Mouse (Mus musculus): Measurements from ENCODE around the gene Tap1. TPM values are rescaled to one million over a fixed set of nuclear protein-coding genes. Genes with fewer than 3 reads are reported as not detected.
"Not testable (repeated sequence)": the region's sequence is repeated elsewhere in the genome, so short reads cannot be mapped to it uniquely, and the experiment has no call there.

The Tap1 gene
- total RNA-seq (2022), result 1 to 10 TPM in 3 of 4 experiments, under 1 TPM in 1; 0.82 to 1.3 (median 1.2) TPM

DNA sequence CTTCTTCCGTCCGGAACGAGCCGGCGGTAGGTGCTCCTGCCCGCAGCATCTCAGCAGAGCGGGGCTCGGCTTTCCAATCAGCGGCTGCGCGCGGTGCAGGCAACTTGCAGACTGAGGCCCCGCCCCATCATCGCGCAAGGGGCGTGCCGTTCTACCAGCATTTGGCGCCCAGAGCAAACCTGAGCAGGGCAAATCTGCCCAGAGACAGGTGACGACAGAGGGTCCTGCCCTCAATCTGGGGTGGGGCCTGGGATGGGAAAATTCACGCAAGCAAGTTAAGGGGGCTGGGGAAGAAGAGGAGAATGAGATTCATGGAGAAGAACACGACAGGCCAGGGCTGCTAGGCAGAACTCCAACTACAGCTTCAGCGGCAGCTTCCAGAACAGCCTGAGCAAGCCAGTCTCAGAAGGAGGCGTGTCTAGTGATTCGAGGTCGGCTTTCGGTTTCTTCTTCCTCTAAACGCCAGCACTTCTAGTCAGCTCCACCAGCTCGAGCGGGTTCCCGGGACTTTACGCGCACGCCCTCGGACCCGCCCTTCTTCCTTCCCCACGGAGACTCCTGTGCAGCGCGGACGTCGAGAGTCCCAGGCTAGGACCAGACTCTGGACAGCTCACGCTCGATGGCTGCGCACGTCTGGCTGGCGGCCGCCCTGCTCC lies at the start of gene Tap1, which contains the start of gene Psmb9:
TSS of gene Tap1 (plus strand) at position 293 of the 656 bp plus-strand sequence.
TSS of gene Psmb9 (minus strand) at position 504 of the 656 bp plus-strand sequence.
- DNase-seq (ENCODE audit: low spot score in 2 of 2), result peak; percentile 96

DNA sequence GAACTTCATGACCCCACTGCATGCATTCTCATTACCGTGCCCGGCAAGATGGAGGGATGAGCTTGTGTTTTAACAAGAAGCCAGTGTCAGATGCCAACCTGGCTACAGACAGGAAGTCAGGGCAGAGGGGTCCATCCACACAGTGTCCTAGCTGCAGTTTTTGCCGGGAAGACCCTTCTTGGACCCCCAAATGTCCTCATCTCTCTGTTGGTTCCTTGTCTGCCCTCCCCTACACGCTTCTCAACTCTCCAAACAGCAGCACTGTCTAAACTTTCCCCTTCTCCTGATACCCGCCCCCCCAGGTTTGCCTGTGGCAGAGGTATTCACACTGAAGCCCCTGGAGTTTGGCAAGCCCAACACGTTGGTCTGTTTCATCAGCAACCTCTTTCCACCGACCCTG lies 49.8 kb upstream of the Tap1 start:
- no peak for DNase-seq (ENCODE audit: low spot score in 2 of 2)

DNA sequence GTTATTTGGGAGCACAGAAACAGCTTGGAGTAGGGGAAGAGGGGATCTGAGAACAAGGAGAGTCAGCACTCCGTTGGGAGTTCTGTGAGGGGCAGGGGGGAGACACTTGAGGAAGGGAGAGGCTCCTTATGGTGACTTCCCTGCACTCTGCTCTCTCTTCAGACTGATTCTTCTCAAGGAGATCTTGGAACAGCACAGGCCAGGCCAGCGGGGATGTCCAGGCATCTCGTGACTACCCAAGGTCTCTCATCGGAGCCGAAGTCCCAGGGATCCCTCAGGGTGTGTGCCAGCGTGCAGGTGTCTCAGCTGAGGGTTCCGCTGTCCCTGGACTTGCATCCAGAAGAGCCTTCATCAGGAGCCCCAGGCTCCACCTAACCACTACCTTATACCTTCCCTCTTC lies 48.7 kb upstream of the Tap1 start:
- DNase-seq (ENCODE audit: low spot score in 2 of 2), result no peak

DNA sequence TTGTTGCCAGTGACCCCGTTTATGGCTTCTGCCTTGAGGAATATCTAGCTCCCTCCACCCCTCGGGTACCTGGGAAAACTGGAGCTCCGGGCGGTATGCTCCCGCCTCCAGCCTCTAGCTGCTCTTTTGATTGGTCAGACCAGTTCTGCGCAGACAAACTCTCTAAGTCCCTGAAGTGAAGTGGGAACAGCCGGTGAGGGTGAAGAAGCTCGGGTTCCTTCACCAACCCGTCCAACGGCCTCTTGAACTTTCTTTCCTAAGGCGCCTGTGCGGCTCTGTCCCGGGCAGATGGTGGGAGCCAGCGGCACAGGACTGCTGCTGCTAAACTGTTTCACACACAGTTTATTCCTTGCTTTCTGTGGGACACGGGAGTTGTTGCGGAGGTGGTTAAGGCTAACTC lies 47.9 kb upstream of the Tap1 start:
- DNase-seq (ENCODE audit: low spot score in 2 of 2), result peak in 1 of 2 experiments; percentile 41

DNA sequence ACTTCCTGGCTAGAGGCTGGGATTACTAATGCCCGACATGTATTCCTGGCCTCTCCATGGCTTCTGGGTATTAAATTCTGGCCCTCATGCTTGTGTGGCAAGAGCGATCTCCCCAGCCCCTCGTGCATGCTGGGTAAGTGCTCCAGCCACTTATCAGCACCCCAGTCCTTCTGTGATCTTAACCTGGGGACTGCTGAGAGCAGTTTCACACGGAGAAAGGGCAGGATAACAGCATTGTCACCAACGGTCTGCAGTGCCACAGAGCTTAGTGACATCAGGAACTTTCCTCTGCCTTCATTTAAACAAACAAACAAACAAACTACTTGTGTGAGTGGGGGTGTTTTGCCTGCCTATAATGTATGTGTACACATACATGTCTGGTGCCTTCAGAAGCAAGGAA lies 47.1 kb upstream of the Tap1 start:
- no peak for DNase-seq (ENCODE audit: low spot score in 2 of 2)

DNA sequence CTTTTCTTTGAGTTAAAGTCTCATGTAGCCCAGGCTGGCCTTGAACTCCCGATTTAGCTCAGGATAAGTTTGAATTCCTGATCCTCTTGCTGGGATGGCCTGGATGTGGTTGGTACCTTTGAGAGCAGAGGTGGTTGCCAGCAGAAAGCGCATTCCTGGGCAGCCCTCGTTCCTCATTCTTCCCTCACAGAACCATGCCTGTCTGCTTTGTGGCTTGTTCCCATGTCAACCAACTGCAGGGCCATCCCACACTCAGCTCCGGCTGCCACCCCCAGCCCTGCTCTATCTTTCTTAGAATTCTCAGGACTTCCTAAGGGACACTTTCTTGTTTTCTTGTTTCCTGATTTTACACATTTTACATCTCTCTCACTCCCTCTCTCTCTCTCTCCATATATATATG lies 45.9 kb upstream of the Tap1 start:
- no peak for DNase-seq (ENCODE audit: low spot score in 2 of 2)

DNA sequence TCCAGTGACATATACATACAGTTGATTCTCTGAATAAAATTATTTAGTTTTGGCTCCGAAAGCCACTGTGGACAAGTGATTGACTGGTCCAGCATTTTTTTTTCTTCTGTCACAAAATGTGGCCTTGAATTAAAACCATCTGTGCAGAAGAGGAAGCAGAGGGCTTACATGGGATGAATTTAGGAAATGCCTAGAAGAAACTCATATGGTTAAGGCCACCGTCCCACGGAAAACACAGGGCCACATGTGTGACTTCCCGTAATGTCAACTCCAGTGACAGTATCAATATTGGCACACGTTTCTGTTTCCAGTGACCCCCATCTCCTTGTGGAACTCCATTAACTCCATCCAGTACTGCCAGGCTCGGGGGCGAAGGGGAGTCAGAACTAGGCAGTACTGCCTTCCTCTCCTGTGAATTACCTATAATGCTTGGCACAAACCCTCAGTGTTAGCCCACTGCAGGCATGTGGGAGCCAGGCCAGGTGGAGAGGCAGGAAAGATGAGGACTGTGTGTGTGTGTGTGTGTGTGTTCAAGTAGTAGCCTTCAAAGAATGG lies 44.8 kb upstream of the Tap1 start:
- no peak for DNase-seq (ENCODE audit: low spot score in 2 of 2)

DNA sequence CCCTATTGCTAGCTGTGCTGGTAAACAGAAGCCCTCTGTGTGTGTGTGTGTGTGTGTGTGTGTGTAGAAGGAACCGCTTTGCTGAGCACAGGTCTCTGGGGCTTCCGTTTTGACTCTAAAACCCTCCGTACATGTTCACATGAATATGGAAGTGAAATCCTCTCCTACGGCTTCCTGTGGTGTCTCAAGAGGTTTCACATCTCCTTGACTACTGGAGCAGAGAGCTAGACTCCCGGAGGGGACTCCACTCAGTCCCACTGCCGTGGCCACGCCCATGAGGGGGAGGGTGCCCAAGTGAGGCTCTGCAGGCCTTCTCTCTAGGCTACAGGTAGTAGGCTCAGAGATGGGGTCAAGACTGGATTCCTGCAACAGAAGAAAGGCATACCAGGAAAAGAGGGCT lies 44.3 kb upstream of the Tap1 start, which contains the start of gene H2-DMb2:
TSS of gene H2-DMb2 (plus strand) at position 275 of the 400 bp plus-strand sequence.
- DNase-seq (ENCODE audit: low spot score in 2 of 2), result no peak

DNA sequence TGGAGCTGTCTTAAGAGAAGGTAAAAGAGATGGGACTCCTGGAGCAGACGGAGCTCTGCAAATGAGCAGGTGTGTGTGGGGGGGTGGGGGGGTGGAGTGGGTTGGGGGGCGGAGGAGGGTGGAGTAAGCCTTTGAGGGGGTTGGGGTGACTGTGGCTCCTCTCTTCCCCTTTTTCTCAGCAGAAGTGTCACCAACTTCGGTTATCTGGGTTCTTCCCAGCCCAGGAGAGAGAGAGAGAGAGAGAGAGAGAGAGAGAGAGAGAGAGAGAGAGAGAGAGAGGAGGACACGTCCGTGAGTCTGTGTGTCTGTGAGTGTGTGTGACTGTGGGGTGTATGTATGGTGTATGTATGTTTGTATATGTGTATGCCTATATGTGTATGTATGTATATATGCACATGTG lies 43.9 kb upstream of the Tap1 start:
- DNase-seq (ENCODE audit: low spot score in 2 of 2), result no peak

DNA sequence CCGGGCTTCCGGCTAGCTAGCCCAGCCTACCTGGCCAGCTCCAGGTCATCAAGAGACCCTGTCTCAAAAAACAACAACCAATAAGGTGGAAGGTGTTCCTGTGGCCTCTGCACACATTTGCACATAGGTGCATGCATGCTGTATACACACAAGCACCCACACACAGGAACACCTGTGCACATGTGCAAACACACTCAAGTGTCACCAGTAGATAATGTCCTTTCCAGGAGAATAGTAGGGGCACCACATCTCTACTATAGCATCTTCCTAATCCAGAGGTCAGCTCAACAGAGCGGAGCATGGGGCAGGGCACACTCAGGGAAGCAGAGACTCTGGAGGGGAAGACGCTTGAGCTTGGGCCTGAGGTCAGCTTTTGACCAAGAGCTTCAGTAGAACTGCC lies 43.1 kb upstream of the Tap1 start:
- DNase-seq (ENCODE audit: low spot score in 2 of 2), result not testable (repeated sequence)

DNA sequence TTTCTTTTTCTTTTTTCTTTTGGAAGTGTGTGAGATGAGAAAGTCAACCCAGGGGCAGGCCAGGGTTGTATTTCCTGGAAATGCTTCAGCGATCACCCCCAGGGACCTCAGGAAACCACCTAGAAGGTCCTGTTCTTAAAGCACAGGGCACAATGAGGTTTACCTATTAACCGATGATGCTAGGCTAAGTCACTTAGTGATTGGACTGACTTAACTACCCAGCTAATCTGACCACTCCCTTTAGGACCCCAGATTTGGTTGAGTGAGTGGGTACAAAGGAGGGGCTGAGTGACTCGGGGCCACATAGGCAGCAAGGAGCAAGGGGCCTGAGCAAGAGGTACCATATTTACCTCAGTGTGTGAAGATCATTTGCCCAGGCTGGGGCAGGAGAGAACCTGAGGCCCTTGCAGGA lies 42.4 kb upstream of the Tap1 start:
- no peak for DNase-seq (ENCODE audit: low spot score in 2 of 2)

DNA sequence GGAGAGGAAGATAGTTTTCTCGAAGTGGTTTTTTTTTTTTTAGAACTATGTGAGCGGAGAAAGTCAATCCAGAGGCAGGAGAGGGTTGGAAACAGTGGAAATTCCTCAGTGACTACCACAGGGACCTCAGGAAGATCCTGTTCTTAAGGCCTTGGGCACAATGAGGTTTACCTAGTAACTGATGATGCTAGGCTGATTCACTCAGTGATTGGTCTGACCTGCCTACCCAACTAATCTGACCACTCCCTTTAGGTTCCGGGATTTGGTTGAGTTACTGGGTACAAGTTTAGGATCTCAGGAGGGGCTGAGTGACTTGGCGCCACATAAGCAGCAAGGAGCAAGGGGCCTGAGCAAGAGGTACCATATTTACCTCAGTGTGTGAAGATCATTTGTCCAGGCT lies 34.4 kb upstream of the Tap1 start, which contains the start of gene H2-DMb1:
TSS of gene H2-DMb1 (plus strand) at position 150 of the 400 bp plus-strand sequence.
- DNase-seq (ENCODE audit: low spot score in 2 of 2), result no peak

DNA sequence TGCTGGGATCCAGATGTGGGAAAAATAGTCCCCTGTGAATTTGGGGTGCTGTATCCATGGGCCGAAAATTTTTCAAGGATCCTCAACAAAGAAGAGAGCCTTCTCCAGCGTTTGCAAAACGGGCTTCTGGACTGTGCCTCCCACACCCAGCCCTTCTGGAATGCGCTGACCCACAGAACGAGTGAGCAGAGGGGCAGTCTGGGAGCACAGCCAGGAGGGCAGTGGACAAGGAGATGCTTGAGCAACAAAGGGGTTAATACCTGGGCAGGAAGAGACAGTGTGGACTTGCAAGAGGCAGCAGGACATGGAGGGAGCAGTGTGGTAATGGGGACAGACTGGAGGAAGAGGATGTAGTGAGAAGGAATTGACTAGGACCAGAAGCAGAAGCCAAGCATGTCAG lies 31.8 kb upstream of the Tap1 start:
- no peak for DNase-seq (ENCODE audit: low spot score in 2 of 2)

DNA sequence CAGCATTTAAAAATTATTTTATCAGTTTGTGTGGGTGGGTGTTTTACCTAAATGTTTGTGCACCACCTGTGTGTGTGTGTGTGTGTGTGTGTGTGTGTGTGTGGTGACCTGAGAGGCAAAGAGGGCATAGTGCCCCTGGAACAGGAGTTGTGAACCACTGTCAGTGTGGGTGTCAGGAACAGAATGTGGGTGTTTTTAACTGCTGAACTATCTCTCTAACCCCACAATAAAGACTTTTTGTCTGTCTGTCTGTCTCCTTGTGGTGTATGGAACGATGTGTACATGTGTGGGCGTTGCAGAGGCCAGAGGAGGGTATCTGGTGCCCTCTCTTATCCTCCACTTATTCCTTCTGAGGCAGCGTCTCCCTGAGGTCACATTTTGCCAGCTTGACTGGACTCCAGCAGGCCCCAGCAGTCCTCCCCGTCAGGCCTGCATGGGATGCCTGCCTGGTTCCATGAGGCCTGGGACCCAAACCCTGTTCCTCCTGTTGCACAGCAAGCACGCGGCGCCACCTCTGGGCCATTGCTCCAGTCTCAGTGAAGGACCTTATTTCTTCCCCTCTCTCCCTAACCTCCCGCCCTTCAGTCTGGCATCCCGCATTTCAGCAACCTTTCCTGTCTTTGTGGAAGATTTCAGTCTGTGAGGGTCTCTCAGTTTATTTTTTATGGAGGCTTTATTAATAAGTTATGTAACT lies 23.0 kb upstream of the Tap1 start:
- no peak for DNase-seq (ENCODE audit: low spot score in 2 of 2)

DNA sequence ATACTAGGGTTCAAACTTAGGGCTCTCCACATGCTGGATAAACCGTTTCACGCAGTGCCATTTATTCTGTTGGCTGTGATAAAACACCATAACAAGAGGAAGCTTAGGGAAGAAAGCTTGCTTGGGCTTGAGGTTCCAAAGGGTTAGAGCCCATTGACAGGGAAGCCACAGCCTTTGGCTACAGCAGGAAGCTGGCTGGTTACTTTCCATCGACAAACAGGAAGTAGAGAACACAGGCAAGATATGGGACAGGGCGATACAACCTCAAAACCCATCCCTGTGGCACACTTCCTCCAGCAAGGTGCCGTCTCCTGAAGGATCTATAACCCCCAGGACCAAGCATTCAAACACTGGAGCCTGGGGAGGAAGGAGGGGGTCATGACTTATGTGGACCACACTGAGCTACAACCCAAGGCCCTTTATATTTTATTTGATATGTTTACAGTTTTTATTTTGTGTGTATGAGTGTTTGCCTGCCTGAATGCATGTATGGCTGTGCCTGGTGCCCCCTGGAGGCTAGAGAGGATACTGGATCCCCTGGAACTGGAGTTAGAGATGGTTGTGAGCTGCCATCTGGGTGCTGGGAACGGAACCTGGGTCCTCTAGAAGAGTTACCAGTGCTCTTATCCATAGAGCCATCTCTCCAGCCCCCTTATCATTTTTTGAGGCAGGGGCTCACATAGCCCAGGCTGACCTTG lies 22.2 kb upstream of the Tap1 start:
- no peak for DNase-seq (ENCODE audit: low spot score in 2 of 2)

DNA sequence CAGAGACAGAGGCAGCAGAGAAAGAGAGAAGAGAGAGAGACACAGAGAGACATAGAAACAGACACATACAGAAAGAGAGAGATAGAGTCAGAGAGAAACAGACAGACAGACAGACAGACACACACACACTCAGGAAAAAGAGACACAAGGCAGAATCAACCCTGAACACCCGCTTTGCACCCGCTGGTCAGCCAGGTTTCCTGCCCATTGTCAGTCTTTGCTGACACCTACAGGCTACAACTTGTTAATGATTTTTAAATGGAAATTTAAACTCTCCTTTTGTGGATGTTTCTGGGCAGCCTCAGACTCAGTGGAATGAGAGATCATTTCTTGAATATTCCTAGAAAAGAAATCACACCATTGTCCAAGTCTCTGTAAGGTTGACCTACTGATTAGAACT lies 18.1 kb upstream of the Tap1 start:
- no peak for DNase-seq (ENCODE audit: low spot score in 2 of 2)

DNA sequence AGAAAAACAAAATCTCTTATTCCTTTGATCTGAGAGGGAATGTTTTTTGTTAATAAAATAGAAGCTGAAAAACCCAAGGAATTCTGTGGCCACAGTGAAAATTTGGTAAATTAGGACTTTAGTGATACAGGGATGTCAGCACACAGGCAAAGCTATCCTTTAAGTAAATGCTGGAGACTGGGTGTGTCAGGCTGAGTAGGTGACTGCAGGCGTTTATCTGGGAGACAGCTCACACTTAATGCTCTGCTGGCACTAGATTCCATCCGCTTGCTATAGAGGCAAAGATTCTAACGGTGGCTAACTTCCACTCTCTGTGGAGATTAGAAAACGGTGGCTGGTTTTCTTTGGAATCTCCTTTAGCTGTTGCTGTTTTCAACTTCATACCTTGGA lies 16.9 kb upstream of the Tap1 start:
- no peak for DNase-seq (ENCODE audit: low spot score in 2 of 2)

DNA sequence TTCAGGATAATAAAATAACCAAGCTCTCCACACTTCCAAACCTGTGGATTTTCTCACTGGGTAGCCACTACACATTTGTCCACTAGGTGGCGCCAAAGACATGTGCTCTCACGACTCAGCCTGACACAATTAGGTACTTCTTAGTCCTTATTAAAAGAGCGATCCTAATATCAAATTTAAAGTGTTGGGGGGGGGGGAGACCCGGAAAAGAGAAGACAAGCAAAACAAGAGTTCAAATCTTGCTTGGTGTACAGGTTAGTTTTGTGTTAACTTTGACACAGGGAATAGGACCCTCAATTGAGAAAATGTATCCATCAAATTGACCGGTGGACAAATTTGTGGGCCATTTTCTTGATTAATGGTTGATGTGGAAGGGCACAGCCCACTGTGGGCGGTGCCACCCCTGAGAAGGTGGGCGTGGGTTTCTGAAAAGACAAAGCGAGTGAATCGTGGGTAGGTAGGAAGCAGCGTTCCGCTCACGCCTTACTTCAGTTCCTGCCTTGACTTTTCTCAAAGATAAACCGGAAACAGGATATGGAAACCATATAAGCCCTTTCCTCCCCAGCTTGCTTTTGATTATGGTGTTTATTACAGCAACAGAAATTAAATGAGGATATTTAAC lies 16.4 kb upstream of the Tap1 start:
- DNase-seq (ENCODE audit: low spot score in 2 of 2), result peak; percentile 70 to 72

DNA sequence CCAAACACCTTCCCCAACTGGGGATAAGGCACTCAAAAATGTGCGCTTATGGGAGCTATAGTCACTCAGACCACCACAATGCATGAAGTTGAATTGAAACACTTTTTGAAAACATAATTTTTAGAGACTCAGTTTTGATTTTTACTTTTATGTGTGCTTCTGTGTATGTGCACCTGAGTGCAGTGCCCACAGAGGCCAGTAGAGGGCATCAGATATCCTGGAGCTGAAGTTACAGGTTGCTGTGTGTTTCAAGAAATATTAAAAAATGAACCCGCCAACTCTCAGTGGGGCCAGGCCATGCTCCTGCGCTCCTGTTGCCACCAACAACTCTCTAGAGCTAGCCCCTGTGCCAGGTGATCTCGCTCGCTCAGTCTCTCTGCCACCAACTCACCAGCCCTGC lies 14.8 kb upstream of the Tap1 start:
- no peak for DNase-seq (ENCODE audit: low spot score in 2 of 2)

DNA sequence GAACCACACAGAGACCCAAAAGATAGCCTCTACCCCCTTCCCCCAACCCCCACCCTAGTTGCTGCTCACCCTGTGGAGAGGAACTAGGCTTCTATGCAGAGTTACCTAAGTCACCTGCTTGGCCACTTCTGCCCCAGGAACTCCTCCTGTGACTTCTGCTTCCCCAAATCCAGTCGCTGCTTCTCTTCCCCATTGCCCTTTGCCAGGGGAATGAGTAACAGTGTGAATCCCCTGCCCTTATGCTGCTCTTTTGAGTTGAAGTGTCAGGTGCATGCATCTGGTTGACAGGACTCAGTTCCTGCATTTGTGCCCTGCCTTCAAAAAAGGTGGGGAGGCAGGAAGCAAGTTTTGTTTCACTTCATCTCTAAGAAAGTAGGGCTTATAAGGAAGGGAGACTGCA lies 13.3 kb upstream of the Tap1 start:
- no peak for DNase-seq (ENCODE audit: low spot score in 2 of 2)

DNA sequence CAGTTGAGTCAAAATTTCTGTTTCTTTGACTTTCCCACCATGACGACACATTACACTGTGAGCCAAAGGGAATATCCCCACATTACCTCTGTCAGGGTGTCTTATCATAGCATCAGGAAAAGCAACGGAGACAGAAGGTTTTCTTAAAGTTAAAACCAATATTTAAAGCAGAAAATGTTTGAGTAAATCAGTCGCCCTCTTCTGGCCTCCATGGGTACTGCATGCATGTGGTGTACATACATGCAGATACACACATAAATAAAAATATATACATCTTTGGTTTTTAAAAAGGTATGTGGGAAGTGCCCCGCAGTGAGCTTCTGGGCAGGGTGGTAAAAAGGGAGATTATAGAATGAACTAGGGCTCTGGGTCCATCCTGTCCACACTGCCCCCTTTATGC lies 10.2 kb upstream of the Tap1 start:
- no peak for DNase-seq (ENCODE audit: low spot score in 2 of 2)

DNA sequence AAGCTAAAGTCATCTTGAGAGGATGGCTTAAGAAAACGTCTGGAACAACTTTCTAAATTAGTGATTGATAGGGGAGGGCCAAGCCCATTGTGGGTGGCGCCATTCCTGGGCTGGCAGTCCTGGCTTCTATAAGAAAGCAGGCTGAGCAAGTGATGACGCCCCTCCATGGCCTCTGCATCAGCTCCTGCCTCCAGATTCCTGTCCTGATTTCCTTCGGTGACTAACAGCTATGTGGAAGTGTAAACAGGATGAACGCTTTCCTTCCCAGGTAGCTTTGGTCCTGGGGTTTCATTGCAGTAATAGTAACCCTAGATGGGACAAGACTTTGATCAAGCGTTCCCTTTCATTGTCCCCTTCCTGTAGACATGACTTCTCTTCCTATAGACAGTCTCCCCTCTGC lies 8.3 kb upstream of the Tap1 start:
- no peak for DNase-seq (ENCODE audit: low spot score in 2 of 2)

Data from gastrocnemius, adult 8-10 months (tissue).